Mouse (Mus musculus) intestine, embryonic 15.5 days (tissue): ENCODE data around the gene Fuca1. TPM values are rescaled to one million over a fixed set of nuclear protein-coding genes. Genes with fewer than 3 reads are reported as not detected.
A peak's percentile ranks its signal among the peaks of the same experiment; 100 is the strongest.

Experiments used
- ATAC-seq: fragments of 200-750 bp; cut with Nextera tagmentation; 2 replicates; pipeline ENCODE4 v1.8.0; 2017; ENCODE audit warnings: moderate TSS enrichment, moderate library complexity
- H3K27ac ChIP-seq: fragments of 300-500 bp; sonication (generic); 2 replicates; pipeline ENCODE4 v1.5.1; 2015; ENCODE audit warnings: mild to moderate bottlenecking, inconsistent platforms
- H3K27me3 ChIP-seq: fragments of 300-500 bp; sonication (generic); replicated peaks from 2 replicates; pipeline ENCODE4 v1.6.1; 2015; ENCODE audit warnings: inconsistent platforms
- H3K36me3 ChIP-seq: fragments of 300-500 bp; sonication (generic); 2 replicates; pipeline ENCODE4 v1.6.1; 2015; ENCODE audit warnings: inconsistent platforms
- H3K4me1 ChIP-seq: fragments of 300-500 bp; sonication (generic); replicated peaks from 2 replicates; pipeline ENCODE4 v1.6.1; 2015; ENCODE audit warnings: inconsistent platforms
- H3K4me2 ChIP-seq: fragments of 300-500 bp; sonication (generic); replicated peaks from 2 replicates; pipeline ENCODE4 v1.6.1; 2015; ENCODE audit warnings: mild to moderate bottlenecking, inconsistent platforms
- H3K4me3 ChIP-seq: fragments of 300-500 bp; sonication (generic); replicated peaks from 2 replicates; pipeline ENCODE4 v1.5.1; 2015; ENCODE audit warnings: inconsistent platforms
- H3K9ac ChIP-seq: fragments of 300-500 bp; sonication (generic); 2 replicates; pipeline ENCODE4 v1.6.1; 2015; ENCODE audit warnings: inconsistent platforms
- H3K9me3 ChIP-seq: fragments of 300-500 bp; sonication (generic); 2 replicates; pipeline ENCODE4 v1.6.1; 2016; ENCODE audit warnings: inconsistent platforms
- WGBS: fragments of 180-500 bp; shearing (Covaris S2); methylation state at CpG from one replicate; pipeline ENCODE4 v1.1.7; 2015; 5-methylcytosine and 5-hydroxymethylcytosine counted together
- polyA plus RNA-seq: library from polyadenylated mRNA; unstranded; fragments of >200 nt; fragmentation: Nextera tagmentation; extraction: Ambion mirVana; gene quantifications from 2 replicates; pipeline ENCODE4 v1.2.1, GENCODE M21; 2015

The Fuca1 gene
- polyA plus RNA-seq, 1 experiment from 2014 or later, result 134 TPM

DNA sequence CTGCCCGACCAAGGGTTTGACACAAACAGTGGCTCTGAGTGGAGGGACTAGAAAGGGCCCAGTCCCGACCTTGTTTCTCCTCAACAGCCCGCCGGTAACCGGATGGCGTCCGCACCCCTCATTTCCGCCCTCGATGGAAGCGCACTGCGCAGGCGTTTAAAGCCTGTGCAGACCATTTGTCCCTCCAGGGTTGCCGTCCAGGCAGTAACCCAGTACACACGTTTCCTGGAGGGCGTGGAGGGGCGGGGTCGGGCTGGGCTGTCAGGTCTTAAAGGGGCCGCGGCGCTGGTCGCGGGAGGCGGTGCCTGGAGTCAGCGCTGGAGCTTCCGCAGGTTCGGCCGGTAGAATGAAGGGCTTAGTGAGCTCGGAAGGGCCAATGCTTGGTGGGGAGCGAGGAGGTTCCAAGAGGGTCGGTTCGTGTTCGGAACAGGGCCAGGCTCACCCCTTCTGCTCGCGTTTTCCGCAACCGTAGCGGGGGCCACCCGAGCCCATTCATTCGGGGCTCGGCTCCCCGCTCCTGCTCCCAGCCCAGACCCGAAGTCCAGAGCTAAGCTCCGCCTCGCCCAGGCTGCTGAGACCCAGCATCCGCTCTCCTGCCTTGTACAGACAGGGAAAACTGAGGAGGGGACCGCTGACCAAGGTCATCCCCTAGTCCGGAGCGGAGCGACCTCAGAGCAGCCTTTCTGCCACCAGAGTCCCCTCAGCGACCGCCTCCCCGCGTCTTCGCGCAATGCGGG, 43.1 kb downstream of the Fuca1 start, which contains the start of gene Gale:
Gene Gale (plus strand): TSS at position 271 of the 737 bp plus-strand sequence.
- peak; percentile 91 for ATAC-seq
- peak within 1 kb of the TSS; percentile 88 for H3K27ac ChIP-seq
- peaks cover 32% of the 10 kb centered on the region for H3K36me3 ChIP-seq
- H3K9ac ChIP-seq, result peak within 1 kb of the TSS; percentile 84
- no peaks in the 10 kb centered on the region for H3K27me3 ChIP-seq
- H3K4me3 ChIP-seq, result peak within 1 kb of the TSS; percentile 78
- peak within 1 kb of the TSS; percentile 90 for H3K4me2 ChIP-seq
- H3K4me1 ChIP-seq, result peaks cover 18% of the 10 kb centered on the region
- no peaks in the 10 kb centered on the region for H3K9me3 ChIP-seq
- WGBS, result under 1% methylated on average over 56 of the region's 56 CpGs

DNA sequence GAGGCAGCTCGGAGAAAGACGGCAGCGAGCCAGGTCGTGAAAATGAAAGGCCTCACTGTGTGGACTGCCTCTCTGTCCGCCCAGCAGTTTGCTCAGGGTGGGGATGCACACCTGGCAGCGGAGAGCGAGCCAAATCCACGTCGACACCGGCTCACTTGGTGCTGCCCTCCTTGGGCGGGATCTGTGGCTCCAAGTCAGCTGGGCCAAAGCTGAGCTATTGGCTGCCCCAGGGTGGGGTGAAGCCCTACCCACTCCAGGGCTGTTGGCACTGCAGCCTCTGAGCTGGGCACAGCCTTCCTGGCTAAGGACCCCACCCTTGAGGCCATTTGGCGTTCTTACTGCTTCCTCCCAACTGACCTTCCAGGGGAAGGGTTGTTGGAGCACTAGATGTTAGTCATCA, 43.9 kb downstream of the Fuca1 start:
- Histone ChIP-seq H3K36me3 (peaks cover 36% of the 10 kb centered on the region), H3K4me1 (peaks cover 17% of the 10 kb centered on the region), H3K27me3 (no peaks in the 10 kb centered on the region), H3K27ac (peak overlapping the region; percentile 86), H3K9me3 (no peaks in the 10 kb centered on the region), H3K4me3 (peak overlapping the region; percentile 78), H3K4me2 (peak overlapping the region; percentile 90), H3K9ac (peak overlapping the region; percentile 84)
- 3% methylated on average over 12 of the region's 12 CpGs for WGBS
- ATAC-seq, result peak; percentile 58

DNA sequence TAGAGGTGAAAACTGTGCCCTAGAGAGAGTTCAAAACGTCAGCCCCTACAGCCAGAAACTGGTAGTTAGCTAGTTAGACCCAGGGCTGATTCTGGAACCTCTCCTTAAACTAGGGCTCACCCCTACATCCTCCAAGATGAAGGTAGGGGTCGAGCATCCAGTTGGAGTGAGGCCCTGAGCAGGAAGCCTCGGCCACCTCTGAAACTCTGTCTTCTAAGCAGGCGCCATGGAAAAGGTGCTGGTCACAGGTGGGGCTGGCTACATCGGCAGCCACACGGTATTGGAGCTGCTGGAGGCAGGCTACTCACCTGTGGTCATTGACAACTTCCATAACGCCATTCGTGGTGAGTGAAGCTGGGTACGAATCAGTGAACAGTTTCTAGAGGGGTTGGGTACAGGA, 44.6 kb downstream of the Fuca1 start:
- H3K9ac ChIP-seq, result peak overlapping the region; percentile 84; the same call in 1 of the 2 replicates
- H3K4me3 ChIP-seq, result peak overlapping the region; percentile 78; the same call in 1 of the 2 replicates
- peak overlapping the region; percentile 90 for H3K4me2 ChIP-seq

GRCm38 (mm10) chr4:135966283-135966682, 45.7 kb downstream of the Fuca1 start:
- Histone ChIP-seq H3K9ac (no peak overlapping the region), H3K4me2 (no peak overlapping the region), H3K4me1 (peaks cover 25% of the 10 kb centered on the region), H3K27me3 (no peaks in the 10 kb centered on the region), H3K27ac (no peak overlapping the region), H3K9me3 (no peaks in the 10 kb centered on the region), H3K4me3 (no peak overlapping the region), H3K36me3 (peaks cover 37% of the 10 kb centered on the region)
- WGBS, result 92% methylated on average over 16 of the region's 16 CpGs
- no peak for ATAC-seq

More for the DNA sequence above, 44.6 kb downstream of the Fuca1 start:
- H3K27me3 ChIP-seq, result no peaks in the 10 kb centered on the region
- WGBS, result 83% methylated on average over 9 of the region's 9 CpGs
- peak overlapping the region; percentile 86 for H3K27ac ChIP-seq
- H3K9me3 ChIP-seq, result no peaks in the 10 kb centered on the region
- H3K36me3 ChIP-seq, result peaks cover 37% of the 10 kb centered on the region
- peaks cover 17% of the 10 kb centered on the region for H3K4me1 ChIP-seq
- no peak for ATAC-seq

DNA sequence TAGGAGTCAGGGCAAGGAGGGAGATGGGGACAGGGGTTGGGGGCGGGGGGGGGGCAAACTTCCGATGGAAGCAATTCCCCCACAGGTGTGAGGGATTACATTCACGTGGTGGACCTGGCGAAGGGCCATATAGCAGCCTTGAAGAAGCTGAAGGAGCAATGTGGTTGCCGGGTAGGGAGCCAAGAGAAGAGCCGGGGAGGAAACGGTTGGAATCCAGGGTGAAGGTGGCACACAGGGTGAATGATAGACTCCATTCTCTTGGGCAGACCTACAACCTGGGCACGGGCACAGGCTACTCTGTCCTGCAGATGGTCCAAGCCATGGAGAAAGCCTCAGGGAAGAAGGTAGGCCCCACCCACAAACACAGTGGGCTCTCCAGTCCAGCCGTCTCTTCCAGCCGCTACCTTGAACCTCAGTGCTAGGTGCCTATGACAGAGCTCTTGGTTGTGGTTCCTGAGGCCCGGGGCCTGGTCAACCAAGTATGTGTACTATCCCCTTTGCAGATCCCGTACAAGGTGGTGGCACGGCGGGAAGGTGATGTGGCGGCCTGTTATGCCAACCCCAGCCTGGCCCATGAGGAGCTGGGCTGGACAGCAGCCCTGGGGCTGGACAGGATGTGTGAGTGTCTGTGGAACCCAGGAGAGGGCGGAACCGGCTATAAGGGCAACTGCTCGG, 46.7 kb downstream of the Fuca1 start:
- Histone ChIP-seq H3K4me2 (no peak overlapping the region), H3K27me3 (no peaks in the 10 kb centered on the region), H3K9ac (no peak overlapping the region), H3K9me3 (no peaks in the 10 kb centered on the region), H3K4me1 (peaks cover 31% of the 10 kb centered on the region), H3K4me3 (no peak overlapping the region), H3K36me3 (peaks cover 33% of the 10 kb centered on the region), H3K27ac (no peak overlapping the region)
- 90% methylated on average over 18 of the region's 18 CpGs for WGBS
- ATAC-seq, result no peak

GRCm38 (mm10) chr4:135968271-135968869, 47.8 kb downstream of the Fuca1 start:
- no peak overlapping the region for H3K27ac ChIP-seq
- no peaks in the 10 kb centered on the region for H3K9me3 ChIP-seq
- no peak overlapping the region for H3K4me3 ChIP-seq
- ATAC-seq, result no peak
- H3K4me2 ChIP-seq, result no peak overlapping the region
- H3K36me3 ChIP-seq, result peaks cover 33% of the 10 kb centered on the region
- H3K9ac ChIP-seq, result no peak overlapping the region
- 67% methylated on average over 19 of the region's 19 CpGs for WGBS
- peaks cover 35% of the 10 kb centered on the region for H3K4me1 ChIP-seq
- H3K27me3 ChIP-seq, result no peaks in the 10 kb centered on the region

DNA sequence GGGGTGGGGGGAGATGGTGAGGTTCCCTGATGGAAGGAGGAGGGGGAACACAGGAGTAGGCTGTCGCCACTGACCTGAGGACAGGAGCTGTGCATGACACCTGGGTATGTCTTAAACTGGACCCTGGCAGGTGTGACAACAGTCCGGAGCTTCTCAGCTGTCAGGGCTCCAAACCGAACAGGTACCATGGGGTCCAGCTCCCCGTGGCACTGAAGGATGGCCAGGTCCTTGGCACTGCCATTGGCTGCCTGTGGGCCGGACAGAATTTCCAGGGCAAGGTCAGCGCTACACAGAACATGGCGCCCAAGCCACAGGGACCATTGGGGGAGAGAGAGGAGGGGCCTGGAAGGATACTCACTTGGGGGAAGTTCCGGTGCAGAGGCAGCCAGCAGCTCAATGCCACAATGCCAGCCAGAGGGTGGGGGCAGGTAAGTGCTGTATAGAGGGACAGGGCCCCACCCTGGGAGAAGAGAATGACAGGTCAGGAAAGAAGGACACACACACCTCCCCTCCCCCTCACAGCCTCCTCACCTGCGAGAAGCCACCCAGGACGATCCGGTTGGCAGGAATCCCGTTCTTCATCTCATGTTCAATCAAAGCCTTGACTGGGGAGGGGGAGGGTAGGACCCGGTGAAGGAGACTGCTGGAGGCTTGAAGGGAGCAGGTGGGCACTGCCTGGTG, 48.7 kb downstream of the Fuca1 start:
- WGBS, result 86% methylated on average over 13 of the region's 13 CpGs
- no peak overlapping the region for H3K4me3 ChIP-seq
- H3K27ac ChIP-seq, result no peak overlapping the region
- H3K27me3 ChIP-seq, result no peaks in the 10 kb centered on the region
- peaks cover 38% of the 10 kb centered on the region for H3K4me1 ChIP-seq
- no peak overlapping the region for H3K9ac ChIP-seq
- no peak overlapping the region for H3K4me2 ChIP-seq
- no peaks in the 10 kb centered on the region for H3K9me3 ChIP-seq
- ATAC-seq, result no peak
- H3K36me3 ChIP-seq, result peaks cover 33% of the 10 kb centered on the region

- peaks cover 27% of the 10 kb centered on the region for H3K4me1 ChIP-seq
- WGBS, result 87% methylated on average over 11 of the region's 11 CpGs
- H3K9me3 ChIP-seq, result no peaks in the 10 kb centered on the region
- H3K4me3 ChIP-seq, result no peak overlapping the region
- H3K36me3 ChIP-seq, result peaks cover 38% of the 10 kb centered on the region
- H3K9ac ChIP-seq, result 0 out of 2 replicates have a peak overlapping the region, but pooled peaks have one; percentile 8
- ATAC-seq, result no peak
- H3K4me2 ChIP-seq, result no peak overlapping the region
- no peaks in the 10 kb centered on the region for H3K27me3 ChIP-seq
- no peak overlapping the region for H3K27ac ChIP-seq
Observed at GRCm38 (mm10) chr4:135970585-135970984, 50.0 kb downstream of the Fuca1 start.

- peak; percentile 44 for ATAC-seq
- no peaks in the 10 kb centered on the region for H3K9me3 ChIP-seq
- H3K4me3 ChIP-seq, result peak overlapping the region; percentile 94
- H3K36me3 ChIP-seq, result peaks cover 42% of the 10 kb centered on the region
- H3K27me3 ChIP-seq, result no peaks in the 10 kb centered on the region
- peak overlapping the region; percentile 95 for H3K9ac ChIP-seq
- under 1% methylated on average over 35 of the region's 35 CpGs for WGBS
- peak overlapping the region; percentile 74 for H3K27ac ChIP-seq
- H3K4me1 ChIP-seq, result peaks cover 27% of the 10 kb centered on the region
- peak overlapping the region; percentile 88 for H3K4me2 ChIP-seq
Observed at GRCm38 (mm10) chr4:135971805-135972555, 51.4 kb downstream of the Fuca1 start.

- Histone ChIP-seq H3K9ac (peak within 1 kb of the TSS; percentile 95), H3K4me2 (peak within 1 kb of the TSS; percentile 88), H3K27ac (peak within 1 kb of the TSS; percentile 74), H3K27me3 (no peaks in the 10 kb centered on the region), H3K4me1 (peaks cover 27% of the 10 kb centered on the region), H3K4me3 (peak within 1 kb of the TSS; percentile 94), H3K36me3 (peaks cover 36% of the 10 kb centered on the region), H3K9me3 (no peaks in the 10 kb centered on the region)
- ATAC-seq, result peak; percentile 89
- 1% methylated on average over 19 of the region's 19 CpGs for WGBS
Observed at GRCm38 (mm10) chr4:135972556-135972906, 52.0 kb downstream of the Fuca1 start, which contains the start of gene Lypla2. TSS of gene Lypla2 (minus strand) at chr4:135972626.
